Mouse (Mus musculus): Measurements from ENCODE around the gene Adgrf4. TPM values are rescaled to one million over a fixed set of nuclear protein-coding genes. Genes with fewer than 3 reads are reported as not detected.

Gene Adgrf4
- total and polyA plus RNA-seq, 3 experiments: not detected

DNA sequence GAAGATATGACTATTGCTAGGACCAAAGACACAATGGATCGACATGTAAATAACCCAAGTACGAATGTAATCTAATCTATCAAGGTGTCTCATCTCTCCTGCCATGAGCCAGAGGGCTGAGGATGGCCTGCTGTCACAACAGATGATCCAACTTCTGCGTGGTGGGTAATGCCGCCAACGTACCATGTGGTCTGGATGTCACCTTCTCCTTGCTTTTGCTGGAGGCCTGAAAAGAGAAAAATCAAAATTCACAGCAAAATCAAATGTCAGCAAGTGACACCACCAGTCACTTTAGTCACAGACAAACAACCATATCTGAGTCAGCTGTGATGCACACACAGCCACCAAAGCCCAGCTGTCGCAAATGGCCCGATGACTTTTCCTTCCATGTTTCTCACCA, 22.9 kb upstream of the Adgrf4 start:
- Histone ChIP-seq H3K27ac (ENCODE audit: control insufficient read depth, low read depth, low read length) (no peak overlapping the region), H3K4me3 (ENCODE audit: control insufficient read depth in 1 of 2, insufficient read depth in 1 of 2, low read depth in 2 of 2, low read length in 2 of 2) (no peak overlapping the region), H3K79me2 (ENCODE audit: control insufficient read depth, insufficient read depth, low read length, poor library complexity) (no peaks in the 10 kb centered on the region), H3K4me1 (ENCODE audit: control insufficient read depth in 1 of 2, insufficient read depth in 2 of 2, low read length in 2 of 2) (no peaks in the 10 kb centered on the region), H3K27me3 (ENCODE audit: control insufficient read depth in 1 of 2, insufficient read depth in 2 of 2, low read length in 2 of 2) (no peaks in the 10 kb centered on the region), H3K9me3 (replicated peaks; ENCODE audit: insufficient read depth, low read length) (no peaks in the 10 kb centered on the region), H3K9ac (ENCODE audit: control insufficient read depth, low read depth, low read length, poor library complexity, severe bottlenecking) (no peak overlapping the region), H3K36me3 (ENCODE audit: control insufficient read depth in 1 of 2, insufficient read depth in 2 of 2, low read length in 2 of 2) (no peaks in the 10 kb centered on the region)
- DNase-seq (ENCODE audit: low read depth, low spot score): no peak
- TF ChIP-seq RAD21 (IDR thresholded peaks at IDR 0.05; ENCODE audit: low read depth, low read length): no peak
- no peak for TF ChIP-seq ELF1 (IDR thresholded peaks at IDR 0.05; ENCODE audit: low read depth, low read length)
- no peak for TF ChIP-seq NRF1 (IDR thresholded peaks at IDR 0.05; ENCODE audit: insufficient read depth, low read depth, low read length, poor library complexity, severe bottlenecking)
- no peak for TF ChIP-seq TCF12 (IDR thresholded peaks at IDR 0.05; ENCODE audit: low read depth, low read length)
- TF ChIP-seq TBP (IDR thresholded peaks at IDR 0.05; ENCODE audit: low read depth, low read length): no peak
- no peak for TF ChIP-seq JUND (IDR thresholded peaks at IDR 0.05; ENCODE audit: low read depth, low read length)
- TF ChIP-seq SMC3 (IDR thresholded peaks at IDR 0.05; ENCODE audit: low read depth, low read length): no peak
- no peak for TF ChIP-seq MXI1 (IDR thresholded peaks at IDR 0.05; ENCODE audit: low read depth, low read length)
- no peak for TF ChIP-seq ZC3H11A (IDR thresholded peaks at IDR 0.05; ENCODE audit: low read depth, low read length)
- no peak for TF ChIP-seq KAT2A (conservative IDR thresholded peaks at IDR 0.05; ENCODE audit: low read depth, low read length)
- no peak for TF ChIP-seq MYB (IDR thresholded peaks at IDR 0.05; ENCODE audit: low read depth, low read length)
- no peak for TF ChIP-seq POLR2A (IDR thresholded peaks at IDR 0.05; ENCODE audit: control insufficient read depth in 1 of 2, insufficient read depth in 1 of 2, low read depth in 1 of 2, low read length in 2 of 2, poor library complexity in 1 of 2)
- TF ChIP-seq MAFK (IDR thresholded peaks at IDR 0.05; ENCODE audit: borderline replicate concordance, low read depth, low read length): no peak
- no peak for TF ChIP-seq USF2 (IDR thresholded peaks at IDR 0.05; ENCODE audit: borderline replicate concordance in 1 of 2, insufficient read depth in 1 of 2, low read depth in 1 of 2, low read length in 2 of 2)
- no peak for TF ChIP-seq BHLHE40 (IDR thresholded peaks at IDR 0.05; ENCODE audit: borderline replicate concordance, low read depth, low read length)

GRCm38 (mm10) chr17:42710717-42711116, 18.6 kb upstream of the Adgrf4 start:
- Histone ChIP-seq H3K4me1 (ENCODE audit: control insufficient read depth in 1 of 2, insufficient read depth in 2 of 2, low read length in 2 of 2) (no peaks in the 10 kb centered on the region), H3K27me3 (ENCODE audit: control insufficient read depth in 1 of 2, insufficient read depth in 2 of 2, low read length in 2 of 2) (no peaks in the 10 kb centered on the region), H3K9me3 (replicated peaks; ENCODE audit: insufficient read depth, low read length) (no peaks in the 10 kb centered on the region), H3K9ac (ENCODE audit: control insufficient read depth, low read depth, low read length, poor library complexity, severe bottlenecking) (no peak overlapping the region), H3K79me2 (ENCODE audit: control insufficient read depth, insufficient read depth, low read length, poor library complexity) (no peaks in the 10 kb centered on the region), H3K27ac (ENCODE audit: control insufficient read depth, low read depth, low read length) (no peak overlapping the region), H3K36me3 (ENCODE audit: control insufficient read depth in 1 of 2, insufficient read depth in 2 of 2, low read length in 2 of 2) (no peaks in the 10 kb centered on the region), H3K4me3 (ENCODE audit: control insufficient read depth in 1 of 2, insufficient read depth in 1 of 2, low read depth in 2 of 2, low read length in 2 of 2) (no peak overlapping the region)
- DNase-seq (ENCODE audit: low read depth, low spot score): no peak
- no peak for TF ChIP-seq MXI1 (IDR thresholded peaks at IDR 0.05; ENCODE audit: low read depth, low read length)

- Histone ChIP-seq H3K27ac (ENCODE audit: control insufficient read depth, low read depth, low read length) (no peak overlapping the region), H3K4me1 (ENCODE audit: control insufficient read depth in 1 of 2, insufficient read depth in 2 of 2, low read length in 2 of 2) (no peaks in the 10 kb centered on the region), H3K9ac (ENCODE audit: control insufficient read depth, low read depth, low read length, poor library complexity, severe bottlenecking) (no peak overlapping the region), H3K79me2 (ENCODE audit: control insufficient read depth, insufficient read depth, low read length, poor library complexity) (no peaks in the 10 kb centered on the region), H3K4me3 (ENCODE audit: control insufficient read depth in 1 of 2, insufficient read depth in 1 of 2, low read depth in 2 of 2, low read length in 2 of 2) (no peak overlapping the region), H3K9me3 (replicated peaks; ENCODE audit: insufficient read depth, low read length) (no peaks in the 10 kb centered on the region), H3K36me3 (ENCODE audit: control insufficient read depth in 1 of 2, insufficient read depth in 2 of 2, low read length in 2 of 2) (no peaks in the 10 kb centered on the region), H3K27me3 (ENCODE audit: control insufficient read depth in 1 of 2, insufficient read depth in 2 of 2, low read length in 2 of 2) (no peaks in the 10 kb centered on the region)
- no peak for DNase-seq (ENCODE audit: low read depth, low spot score)
- TF ChIP-seq RCOR1 (IDR thresholded peaks at IDR 0.05; ENCODE audit: low read depth, low read length) (no peak), KAT2A (conservative IDR thresholded peaks at IDR 0.05; ENCODE audit: low read depth, low read length) (no peak), POLR2A (IDR thresholded peaks at IDR 0.05; ENCODE audit: control insufficient read depth in 1 of 2, insufficient read depth in 1 of 2, low read depth in 1 of 2, low read length in 2 of 2, poor library complexity in 1 of 2) (no peak), ETS1 (IDR thresholded peaks at IDR 0.05; ENCODE audit: low read depth, low read length) (no peak), POLR2AphosphoS2 (IDR thresholded peaks at IDR 0.05; ENCODE audit: low read length) (no peak), HCFC1 (IDR thresholded peaks at IDR 0.05; ENCODE audit: low read depth, low read length) (no peak)
Measured at GRCm38 (mm10) chr17:42705611-42706010, 13.5 kb upstream of the Adgrf4 start.
